Mouse (Mus musculus) layer of hippocampus, adult 2 months (tissue): ENCODE data around the gene Cdk12. TPM values are rescaled to one million over a fixed set of nuclear protein-coding genes. Genes with fewer than 3 reads are reported as not detected.
A peak's percentile ranks its signal among the peaks of the same experiment; 100 is the strongest.

Experiments
- DNase-seq, 2 experiments: peaks; one replicate each; pipeline ENCODE4 v3.0.0; 2022; ENCODE audit warnings: low spot score in 2 of 2
- H3K27ac ChIP-seq: fragments of 200-600 bp; 2 replicates; pipeline ENCODE4 v1.8.1; 2022
- H3K4me3 ChIP-seq: fragments of 200-600 bp; 2 replicates; pipeline ENCODE4 v1.8.1; 2022; ENCODE audit warnings: mild to moderate bottlenecking
- CTCF ChIP-seq: fragments of 200-600 bp; conservative IDR thresholded peaks from 2 replicates; pipeline ENCODE4 v1.8.1; 2022; ENCODE audit warnings: antibody characterized with exemption, mild to moderate bottlenecking, moderate library complexity
- total RNA-seq, 2 experiments: library from RNA; stranded (reverse); gene quantifications; 2 replicates each; pipeline ENCODE4 v1.2.3; 2021

Cdk12 gene
- total RNA-seq, 2 experiments from 2014 or later: 40.9 to 47.0 TPM

DNA sequence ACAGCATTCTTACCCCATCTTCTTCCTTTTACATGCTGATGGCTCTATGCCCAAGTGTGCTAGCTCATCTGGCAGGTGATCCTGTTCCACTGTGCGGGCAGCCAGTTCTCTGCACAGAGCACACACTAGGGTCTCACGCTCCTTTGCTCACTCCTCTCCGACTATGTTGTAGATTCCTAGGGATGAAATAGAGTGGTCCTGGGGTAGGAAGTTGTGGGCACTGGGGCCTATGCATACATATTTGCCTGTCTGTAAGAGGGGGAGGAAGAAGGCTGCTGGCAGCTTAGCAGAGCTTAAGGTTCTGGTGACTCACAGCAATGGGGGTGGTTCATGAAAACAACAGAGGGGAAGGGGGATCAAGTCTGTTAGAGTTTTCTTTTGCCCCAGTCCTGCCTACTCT lies 67.2 kb downstream of the Cdk12 start:
- TF ChIP-seq CTCF: no peak
- DNase-seq: peak in 1 of 2 experiments; percentile 78
- peak overlapping the region; percentile 83 for H3K27ac ChIP-seq
- no peak overlapping the region for H3K4me3 ChIP-seq

DNA sequence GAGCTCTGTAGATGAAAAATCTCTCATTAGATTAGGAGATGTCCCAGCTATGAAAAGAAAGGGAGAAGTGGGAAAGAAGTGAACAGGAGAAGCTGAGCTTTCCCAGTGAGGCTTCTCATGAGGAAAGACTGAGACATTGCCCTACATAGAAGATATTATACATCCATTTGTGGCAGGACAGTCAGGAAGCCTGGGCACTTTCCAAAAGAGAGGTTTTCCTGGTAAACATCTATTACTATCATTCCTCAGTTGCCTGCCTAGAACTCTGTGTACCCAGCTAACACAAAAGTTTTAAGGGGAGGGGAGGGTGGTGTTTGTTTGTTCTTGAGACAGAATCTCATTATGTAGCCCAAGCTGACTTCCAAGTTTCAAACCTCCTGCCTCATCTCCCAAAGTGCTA lies 67.6 kb downstream of the Cdk12 start:
- Histone ChIP-seq H3K4me3 (no peak overlapping the region), H3K27ac (peak overlapping the region; percentile 83)
- DNase-seq: no peak
- no peak for TF ChIP-seq CTCF

DNA sequence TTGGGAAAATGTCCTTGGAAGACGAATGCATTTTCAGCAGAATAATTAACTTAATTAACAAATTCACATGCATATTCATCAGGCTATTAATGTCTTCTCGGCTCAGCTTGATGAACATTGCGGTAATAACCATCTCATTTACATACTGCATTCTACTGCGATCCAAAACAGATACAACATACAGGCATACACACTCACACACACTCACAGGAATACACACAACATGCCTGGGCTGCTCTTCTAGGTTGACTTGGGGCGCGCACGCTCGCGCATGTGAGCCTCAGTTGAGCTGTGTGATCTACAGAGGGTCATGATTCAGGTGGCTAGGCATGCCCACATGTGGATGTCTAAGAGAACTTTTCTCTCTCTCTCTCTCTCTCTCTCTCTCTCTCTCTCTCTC lies 80.9 kb downstream of the Cdk12 start:
- Histone ChIP-seq H3K27ac (peak overlapping the region; percentile 82), H3K4me3 (no peak overlapping the region)
- no peak for DNase-seq

DNA sequence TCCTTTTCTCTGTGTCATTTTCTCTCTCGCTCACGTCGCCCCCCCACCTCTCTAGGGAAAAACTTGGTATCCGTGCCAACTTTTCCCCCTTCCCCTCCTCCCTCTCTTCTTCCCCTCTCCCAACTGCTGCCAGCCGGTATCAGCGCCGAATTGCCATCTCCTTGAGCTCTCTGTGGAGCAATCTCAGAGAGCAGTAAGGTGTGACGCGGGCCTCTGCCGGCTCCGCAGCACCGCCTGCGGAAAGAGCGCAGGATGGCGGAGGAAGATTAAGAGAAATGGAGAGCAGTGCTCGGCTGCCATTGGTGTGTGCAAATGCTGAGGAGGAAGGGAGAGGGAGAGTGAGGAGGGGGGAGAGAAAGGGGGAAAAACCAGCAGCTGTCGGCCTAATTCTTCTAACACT lies 81.4 kb downstream of the Cdk12 start:
- DNase-seq: no peak

More for the DNA sequence above, 80.9 kb downstream of the Cdk12 start:
- TF ChIP-seq CTCF: no peak

DNA sequence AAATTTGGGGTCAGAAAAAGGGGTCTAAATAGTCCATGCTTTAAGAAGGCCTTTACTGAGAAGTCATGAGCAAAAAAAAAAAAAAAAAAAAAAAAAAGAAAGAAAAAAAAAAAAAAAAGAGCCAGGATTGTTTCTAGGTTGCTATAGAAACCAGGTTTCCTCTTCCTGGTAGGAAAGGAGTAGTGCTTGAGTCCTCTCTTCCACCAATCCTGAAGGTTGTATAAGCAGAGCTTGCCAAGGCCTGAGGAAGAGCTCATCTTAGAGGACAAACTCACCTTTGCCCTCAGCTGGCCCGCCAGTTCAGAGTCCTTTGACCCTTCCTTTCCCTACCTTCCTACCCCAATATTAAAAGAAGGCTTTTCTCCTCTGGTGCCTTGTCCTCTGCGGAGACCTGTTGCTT lies 82.5 kb downstream of the Cdk12 start:
- TF ChIP-seq CTCF: no peak
- peak overlapping the region; percentile 80 for H3K27ac ChIP-seq
- DNase-seq: no peak
- no peak overlapping the region for H3K4me3 ChIP-seq

More for the DNA sequence above, 81.4 kb downstream of the Cdk12 start:
- Histone ChIP-seq H3K4me3 (peak overlapping the region; percentile 27; the same call in 1 of the 2 replicates), H3K27ac (peak overlapping the region; percentile 77)
- TF ChIP-seq CTCF: peak; percentile 32; the same call in 1 of the 2 replicates

DNA sequence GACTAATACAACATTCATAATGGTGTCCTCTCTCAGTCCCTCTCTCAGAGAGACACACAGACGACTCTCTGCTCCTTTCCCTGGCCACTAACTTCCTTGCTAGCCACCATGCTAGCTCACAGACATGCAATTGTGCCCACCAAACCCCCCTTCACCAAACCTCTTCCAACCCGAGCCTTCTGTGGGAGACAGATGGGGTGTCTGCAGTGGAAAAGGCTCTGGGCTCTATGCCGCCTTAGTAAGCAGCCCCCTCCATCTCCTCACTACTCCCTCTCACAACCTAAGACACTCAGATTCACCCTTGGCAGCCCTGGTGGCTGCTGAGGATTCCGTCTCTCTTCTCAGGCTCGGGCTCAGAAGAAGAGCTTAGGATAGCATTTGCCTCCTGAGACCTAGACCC lies 84.7 kb downstream of the Cdk12 start:
- no peak for DNase-seq
- TF ChIP-seq CTCF: no peak
- Histone ChIP-seq H3K4me3 (no peak overlapping the region), H3K27ac (peak overlapping the region; percentile 80)

DNA sequence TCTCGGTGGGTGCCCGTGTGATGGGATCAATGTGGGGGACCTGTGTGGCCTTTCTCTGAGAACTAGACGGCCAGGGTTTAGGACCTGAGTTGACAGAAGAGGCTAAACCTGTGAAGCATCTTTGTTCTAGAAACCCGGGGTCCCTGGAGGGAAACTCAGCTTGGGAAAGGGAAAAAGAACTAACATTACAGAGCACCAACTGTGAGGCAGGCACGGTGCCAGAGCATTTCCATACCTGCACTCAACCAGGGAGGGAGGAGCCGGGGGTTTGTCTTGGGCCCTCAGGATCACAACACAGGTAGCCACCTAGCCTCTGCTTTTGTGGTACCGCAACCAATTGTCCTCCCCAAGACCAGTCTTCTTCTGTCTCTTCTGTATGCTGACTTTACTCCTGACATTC lies 85.1 kb downstream of the Cdk12 start:
- Histone ChIP-seq H3K4me3 (no peak overlapping the region), H3K27ac (peak overlapping the region; percentile 80)
- no peak for DNase-seq
- TF ChIP-seq CTCF: no peak

DNA sequence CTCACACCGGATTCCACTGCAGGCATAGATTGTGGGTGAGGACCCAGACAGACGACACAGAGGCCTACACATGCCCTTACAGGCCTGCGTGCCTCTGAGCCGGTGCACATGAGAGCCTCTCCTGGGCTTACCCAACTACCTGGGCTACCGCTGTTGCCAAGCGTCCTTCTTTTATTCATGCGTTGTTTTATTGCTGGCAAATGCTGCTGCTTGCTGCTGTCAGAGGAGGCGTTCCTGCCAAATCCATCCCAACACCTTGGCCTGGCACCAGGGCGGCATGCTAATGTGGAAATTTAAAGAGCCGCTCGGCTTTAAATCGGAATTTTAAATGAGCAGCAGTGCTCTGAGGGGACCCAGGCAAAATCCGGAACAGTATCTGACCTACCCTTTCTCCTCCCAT lies 87.0 kb downstream of the Cdk12 start:
- no peak for TF ChIP-seq CTCF
- no peak overlapping the region for H3K4me3 ChIP-seq
- H3K27ac ChIP-seq: peak overlapping the region; percentile 80
- DNase-seq: no peak

DNA sequence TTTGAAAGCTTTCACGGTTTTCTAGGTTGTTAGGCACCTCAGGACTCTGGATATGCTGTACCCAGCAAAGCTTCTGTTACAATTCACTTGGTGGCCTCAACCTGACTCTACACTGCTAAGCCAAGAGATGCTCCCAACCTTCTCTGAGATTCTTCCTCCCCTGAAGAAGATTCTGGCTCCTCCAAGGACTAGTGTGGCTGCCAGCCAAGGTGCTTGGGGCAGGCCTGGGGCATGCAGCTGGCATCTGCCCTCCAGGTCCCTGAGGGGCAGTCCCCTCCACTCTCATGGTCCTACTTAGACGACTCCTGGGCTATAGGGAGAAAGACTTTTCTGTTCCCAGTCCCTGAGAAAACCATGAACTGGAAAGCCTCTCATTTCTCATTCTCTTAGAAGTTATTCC lies 88.0 kb downstream of the Cdk12 start:
- no peak overlapping the region for H3K27ac ChIP-seq

DNA sequence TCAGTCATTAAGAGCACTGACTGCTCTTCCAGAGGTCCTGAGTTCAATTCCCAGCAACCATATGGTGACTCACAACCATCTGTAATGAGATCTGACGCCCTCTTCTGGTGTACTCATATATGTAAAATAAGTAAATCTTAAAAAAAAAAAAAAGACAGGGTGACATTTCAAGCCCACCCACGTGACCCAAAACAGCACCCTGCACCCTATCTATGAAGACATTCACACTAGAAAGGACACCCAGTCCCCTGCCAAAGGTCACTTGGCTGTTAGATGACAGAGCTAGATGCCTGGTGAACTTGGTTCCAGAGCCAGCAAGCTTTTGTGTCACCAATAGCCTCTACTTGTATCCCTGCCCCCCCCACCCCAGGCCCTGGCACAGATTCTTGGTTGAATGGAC lies 90.2 kb downstream of the Cdk12 start:
- TF ChIP-seq CTCF: 0 out of 2 replicates have a peak, but pooled peaks have one; percentile 12

More for the DNA sequence above, 88.0 kb downstream of the Cdk12 start:
- H3K4me3 ChIP-seq: no peak overlapping the region
- no peak for TF ChIP-seq CTCF
- DNase-seq: no peak

DNA sequence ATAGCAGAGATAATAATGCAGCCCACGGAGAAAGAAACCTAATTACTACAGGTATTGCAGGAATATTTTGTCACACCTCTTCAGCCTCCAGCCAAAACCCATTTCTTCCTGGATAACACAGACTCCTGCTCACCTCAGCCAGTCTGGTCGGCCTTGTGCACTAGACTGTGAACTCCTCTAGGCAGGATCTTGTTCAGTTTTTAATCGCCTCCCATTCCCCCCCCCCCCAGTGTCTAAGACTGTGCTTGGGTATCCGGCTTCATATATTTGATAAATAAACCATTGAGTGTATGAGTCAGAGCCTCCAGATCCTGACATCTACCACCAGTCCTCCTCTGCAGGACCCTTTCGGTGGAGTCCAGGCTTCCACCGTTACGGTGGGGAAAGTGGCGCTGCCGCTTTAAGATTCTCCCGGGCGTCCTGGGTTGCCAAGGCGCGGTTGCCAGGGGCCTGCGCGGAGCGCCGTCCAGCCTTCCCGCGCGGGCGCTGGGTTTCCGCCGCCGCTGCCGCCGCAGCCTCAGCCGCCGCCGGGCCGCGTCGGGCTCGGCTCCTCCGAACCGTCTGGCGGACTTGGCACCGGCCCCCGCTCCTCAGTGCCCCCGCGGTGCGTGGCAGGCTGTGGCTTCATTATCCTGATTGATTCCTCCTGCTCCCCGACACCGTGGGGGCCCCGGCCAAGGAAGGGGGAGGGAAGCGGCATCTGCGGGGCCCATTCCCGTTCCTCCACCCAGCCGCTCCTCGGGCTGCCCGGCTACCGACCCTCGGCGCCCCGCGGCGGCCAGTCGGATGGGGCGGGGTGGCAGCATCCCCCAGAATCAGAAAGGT lies 91.5 kb downstream of the Cdk12 start:
- Histone ChIP-seq H3K4me3 (peak overlapping the region; percentile 79), H3K27ac (peak overlapping the region; percentile 99)
- DNase-seq: peak; percentile 77 to 81
- no peak for TF ChIP-seq CTCF

More for the DNA sequence above, 90.2 kb downstream of the Cdk12 start:
- Histone ChIP-seq H3K4me3 (no peak overlapping the region), H3K27ac (peak overlapping the region; percentile 99; the same call in 1 of the 2 replicates)
- DNase-seq: no peak

DNA sequence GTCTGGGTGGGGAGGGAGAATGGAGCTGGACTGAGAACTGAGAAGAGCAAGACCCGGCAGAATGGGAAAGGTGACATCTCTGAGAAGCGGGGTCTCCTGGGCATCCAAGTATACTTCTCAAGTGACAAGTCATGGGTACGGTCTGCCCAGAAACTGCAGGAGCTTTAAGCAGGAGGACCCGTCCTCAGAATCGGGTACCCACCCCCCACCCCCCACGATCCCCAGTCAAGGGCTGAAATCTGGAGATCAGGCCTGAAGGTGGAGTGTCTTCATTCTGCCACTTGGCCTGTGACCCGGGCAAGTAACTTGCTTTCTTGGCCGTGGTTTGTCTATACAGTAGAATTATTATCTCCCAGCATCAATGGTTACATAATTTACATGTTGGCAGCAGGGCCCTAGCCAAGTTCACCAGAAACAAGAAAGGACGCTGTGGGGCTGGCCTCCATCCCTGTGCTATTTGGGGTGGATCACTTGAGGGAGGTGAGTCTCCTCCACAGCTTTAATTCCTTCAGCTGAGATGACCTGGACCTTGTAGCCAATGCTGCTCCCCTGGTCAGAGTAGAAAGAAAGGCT lies 92.2 kb downstream of the Cdk12 start:
- Histone ChIP-seq H3K4me3 (peak overlapping the region; percentile 79), H3K27ac (peak overlapping the region; percentile 99)
- no peak for DNase-seq
- no peak for TF ChIP-seq CTCF

DNA sequence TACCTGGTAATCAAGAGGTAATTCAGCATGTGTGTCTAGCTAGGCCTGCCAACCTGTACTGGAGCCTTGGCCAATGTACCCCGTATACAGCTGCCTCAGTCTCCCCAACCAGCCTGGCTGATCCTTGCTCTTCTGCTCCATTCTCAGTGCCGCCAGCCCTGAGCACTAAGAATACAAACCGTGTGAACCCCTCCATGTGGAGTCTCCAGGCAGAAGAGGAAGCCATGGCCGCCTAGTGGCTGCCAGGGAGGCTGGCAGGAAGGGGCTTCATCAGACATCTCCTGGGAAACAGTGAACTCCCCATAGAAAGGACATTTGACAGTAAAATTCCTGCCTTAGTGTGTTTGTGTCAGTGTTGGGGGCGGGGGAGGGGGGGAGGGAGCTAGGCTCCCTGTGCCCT lies 93.4 kb downstream of the Cdk12 start:
- H3K27ac ChIP-seq: peak overlapping the region; percentile 99
- peak overlapping the region; percentile 5; the same call in 1 of the 2 replicates for H3K4me3 ChIP-seq
- peak; percentile 83 for TF ChIP-seq CTCF
- DNase-seq: peak in 1 of 2 experiments; percentile 66
